Comparison of ENCODE assay signal across 11 mouse cellular contexts in the genomic region with DNA sequence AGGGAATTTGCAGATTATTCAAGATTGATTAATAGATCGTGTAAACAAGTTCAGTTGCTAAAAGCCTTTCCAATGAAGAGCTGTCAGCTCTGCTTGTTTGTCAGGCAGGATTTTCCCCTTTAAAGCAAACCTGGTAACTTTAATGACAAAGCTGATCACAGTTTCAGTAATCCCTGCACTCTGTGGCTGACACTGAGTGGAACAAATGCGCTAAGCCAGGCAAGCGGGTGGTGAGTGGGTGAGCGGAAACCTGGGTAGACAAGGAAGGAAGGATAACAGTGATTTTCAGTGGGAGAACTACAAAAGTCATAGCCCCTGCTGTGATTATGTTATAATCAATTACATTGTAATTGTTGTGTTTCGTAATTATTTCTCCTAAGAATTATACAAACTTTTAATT.
"Had no signal": no experiment of that assay in that cellular context is flagged by ENCODE, and none has a peak within 500 bp of the region (broad histone marks: within the 10 kb centered on the region; RNA-seq: fewer than 3 reads in every experiment).

No protein-coding gene starts in this region.

- H3K27ac ChIP-seq: kidney, postnatal 0 days; limb, embryonic 15.5 days; liver, embryonic 14.5 days; midbrain, embryonic 13.5 days; neural tube, embryonic 13.5 days; stomach, embryonic 15.5 days had no signal

- H3K36me3 ChIP-seq: limb, embryonic 15.5 days; midbrain, embryonic 13.5 days; neural tube, embryonic 13.5 days; stomach, embryonic 15.5 days had no signal

- H3K4me3 ChIP-seq: limb, embryonic 15.5 days; midbrain, embryonic 13.5 days; neural tube, embryonic 13.5 days; stomach, embryonic 15.5 days had no signal

- ATAC-seq: midbrain, embryonic 13.5 days had no signal

- H3K9ac ChIP-seq: limb, embryonic 15.5 days; liver, embryonic 14.5 days; midbrain, embryonic 13.5 days; neural tube, embryonic 13.5 days; stomach, embryonic 15.5 days had no signal

- H3K27me3 ChIP-seq: limb, embryonic 15.5 days; midbrain, embryonic 13.5 days; neural tube, embryonic 13.5 days; stomach, embryonic 15.5 days had no signal

- DNase-seq: kidney, adult 11 months; kidney, adult 9 months; kidney, postnatal 36 days; lung, adult 18-20 months; thymus, postnatal 4 days had no signal

- H3K4me1 ChIP-seq: limb, embryonic 15.5 days; midbrain, embryonic 13.5 days; neural tube, embryonic 13.5 days; stomach, embryonic 15.5 days had no signal

- H3K9me3 ChIP-seq: limb, embryonic 15.5 days; midbrain, embryonic 13.5 days; neural tube, embryonic 13.5 days; stomach, embryonic 15.5 days had no signal

- H3K4me2 ChIP-seq: limb, embryonic 15.5 days; midbrain, embryonic 13.5 days; neural tube, embryonic 13.5 days; stomach, embryonic 15.5 days had no signal
